Mouse (Mus musculus) 3T3-L1 (cell line): Measurements from ENCODE around the gene Ttc26.
"Not testable (repeated sequence)": the region's sequence is repeated elsewhere in the genome, so short reads cannot be mapped to it uniquely, and the experiment has no call there.

Experiments used
- DNase-seq: peaks from one replicate; pipeline ENCODE4 v3.0.0-alpha.2; 2015; ENCODE audit warnings: low read depth, low spot score

Ttc26 gene

GRCm38 (mm10) chr6:38356661-38357433 is 24.4 kb upstream of the Ttc26 start:
- not testable (repeated sequence) for DNase-seq

DNA sequence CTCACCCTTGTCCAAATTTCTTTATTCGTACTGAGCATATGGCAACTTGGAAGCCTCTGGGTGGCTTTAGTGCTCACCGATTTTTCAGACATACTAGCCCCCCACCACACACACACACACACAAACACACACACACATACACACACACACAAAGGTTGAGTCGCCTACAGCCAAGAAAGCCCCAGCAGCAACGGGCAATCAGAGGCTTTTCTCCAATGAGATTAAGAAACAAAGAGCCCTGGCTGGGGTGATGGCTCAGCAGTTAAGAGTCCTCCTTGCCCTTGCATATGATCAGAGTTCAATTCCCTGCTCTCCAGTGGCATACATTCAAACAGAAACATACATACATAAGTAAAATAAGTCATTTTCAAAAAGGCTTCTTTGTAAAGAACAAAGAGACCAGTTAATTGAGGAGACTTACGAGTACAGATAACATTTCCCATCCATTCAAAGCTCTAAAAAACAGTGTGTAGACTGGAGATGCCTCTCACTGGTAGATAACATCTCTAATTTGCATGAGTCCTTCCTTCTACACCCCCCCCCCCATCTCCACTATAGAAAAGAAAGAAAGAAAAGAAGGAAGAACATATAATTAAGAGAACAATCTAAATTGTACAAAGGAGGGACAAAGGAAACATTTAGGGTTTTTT is 23.5 kb upstream of the Ttc26 start:
- no peak for DNase-seq

DNA sequence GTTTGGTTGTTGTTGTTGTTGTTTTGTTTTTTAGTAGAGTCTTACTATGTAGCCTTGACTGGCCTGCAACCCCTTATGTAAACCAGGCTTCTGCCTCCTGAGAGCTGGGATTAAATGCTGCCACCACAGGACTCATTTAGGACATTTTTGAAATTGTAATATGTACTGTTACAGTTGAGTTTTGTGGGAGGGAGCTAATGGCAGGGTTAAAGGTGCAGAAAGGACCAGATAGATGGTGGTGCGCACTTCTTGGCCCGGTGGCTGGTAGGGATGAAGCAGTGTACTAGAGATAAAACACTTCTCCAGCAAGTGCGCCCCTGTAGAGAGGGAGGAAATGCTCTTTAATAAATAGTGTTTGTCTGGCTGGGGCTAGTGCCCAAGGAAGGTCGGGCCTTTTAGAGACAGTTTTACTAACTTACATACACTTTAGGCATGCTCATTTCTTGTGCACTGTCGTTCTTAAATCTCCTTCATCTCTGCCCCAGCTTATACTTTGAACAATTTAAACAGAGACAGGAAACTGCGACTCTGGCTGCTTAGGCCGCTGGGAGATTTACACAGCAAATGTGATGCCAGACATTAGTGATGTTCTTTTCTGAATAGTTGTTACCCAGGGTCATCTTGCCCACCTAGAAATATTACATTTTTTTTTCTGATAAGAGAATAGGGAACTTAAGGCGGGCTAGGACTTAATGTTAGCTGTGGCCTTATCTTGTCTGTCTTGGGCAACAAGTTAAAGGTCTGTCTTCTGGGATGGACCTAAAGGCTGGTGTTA is 22.8 kb upstream of the Ttc26 start:
- no peak for DNase-seq

DNA sequence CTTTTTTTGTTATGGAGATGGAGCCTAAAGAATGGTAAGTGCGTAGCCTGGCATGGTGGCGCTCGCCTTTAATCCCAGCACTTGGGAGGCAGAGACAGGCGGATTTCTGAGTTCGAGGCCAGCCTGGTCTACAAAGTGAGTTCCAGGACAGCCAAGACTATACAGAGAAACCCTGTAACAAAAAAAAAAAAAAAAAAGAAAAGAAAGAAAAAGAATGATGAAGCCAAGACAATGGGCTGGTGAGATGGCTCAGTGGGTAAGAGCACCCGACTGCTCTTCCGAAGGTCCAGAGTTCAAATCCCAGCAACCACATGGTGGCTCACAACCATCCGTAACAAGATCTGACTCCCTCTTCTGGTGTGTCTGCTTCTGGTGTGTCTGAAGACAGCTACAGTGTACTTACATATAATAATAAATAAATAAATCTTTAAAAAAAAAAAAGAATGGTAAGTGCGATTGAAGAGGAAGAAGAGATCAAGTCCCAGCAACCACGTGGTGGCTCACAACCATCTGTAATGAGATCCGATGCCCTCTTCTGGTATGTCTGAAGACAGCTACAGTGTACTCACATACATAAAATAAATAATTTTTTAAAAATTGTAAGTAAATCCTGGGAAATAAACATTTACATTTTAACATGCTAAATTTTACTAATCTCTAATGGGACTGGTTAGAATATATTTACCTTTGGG is 22.1 kb upstream of the Ttc26 start:
- not testable (repeated sequence) for DNase-seq

- no peak for DNase-seq
Observed at GRCm38 (mm10) chr6:38359736-38360499, 21.4 kb upstream of the Ttc26 start.

- DNase-seq, result no peak
Observed at GRCm38 (mm10) chr6:38361065-38361464, 20.2 kb upstream of the Ttc26 start.

DNA sequence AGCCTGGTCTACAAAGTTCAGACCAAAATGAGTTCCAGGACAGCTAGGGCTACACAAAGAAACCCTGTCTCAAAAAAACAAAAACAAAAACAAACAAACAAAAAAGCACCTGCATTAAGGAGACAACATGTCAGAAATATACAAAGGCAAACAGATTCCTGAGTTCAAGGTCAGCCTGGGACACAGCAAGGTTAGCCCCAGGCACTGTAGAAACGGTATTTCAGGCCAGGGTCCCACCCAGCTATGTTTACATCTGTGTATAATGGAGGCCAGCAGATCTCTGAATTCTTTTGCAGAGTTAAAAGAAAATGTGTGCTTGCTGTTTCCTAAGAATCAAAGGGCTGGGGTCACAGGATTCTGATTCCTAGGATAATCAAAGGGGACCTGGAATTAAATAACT is 19.3 kb upstream of the Ttc26 start:
- DNase-seq, result no peak

DNA sequence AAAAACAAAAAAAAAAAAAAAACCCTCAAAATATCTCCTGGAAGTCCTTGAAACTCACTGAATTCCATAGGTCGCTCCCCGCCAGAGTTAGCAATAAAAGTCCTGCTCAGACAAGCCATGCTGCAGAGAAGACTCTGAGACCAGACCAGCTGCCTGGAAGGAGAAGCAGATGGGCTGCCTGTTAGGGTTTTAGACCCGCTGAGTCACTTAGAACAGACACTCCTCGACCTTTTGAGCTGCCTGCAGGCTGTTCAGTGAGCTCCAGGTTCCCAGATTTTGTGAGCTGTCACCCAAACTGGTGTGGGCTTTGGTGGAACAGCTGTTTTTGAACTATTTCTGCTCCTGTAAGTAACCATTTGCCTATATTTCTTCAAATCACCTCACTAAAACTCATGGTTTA is 17.9 kb upstream of the Ttc26 start:
- peak; percentile 42 for DNase-seq

DNA sequence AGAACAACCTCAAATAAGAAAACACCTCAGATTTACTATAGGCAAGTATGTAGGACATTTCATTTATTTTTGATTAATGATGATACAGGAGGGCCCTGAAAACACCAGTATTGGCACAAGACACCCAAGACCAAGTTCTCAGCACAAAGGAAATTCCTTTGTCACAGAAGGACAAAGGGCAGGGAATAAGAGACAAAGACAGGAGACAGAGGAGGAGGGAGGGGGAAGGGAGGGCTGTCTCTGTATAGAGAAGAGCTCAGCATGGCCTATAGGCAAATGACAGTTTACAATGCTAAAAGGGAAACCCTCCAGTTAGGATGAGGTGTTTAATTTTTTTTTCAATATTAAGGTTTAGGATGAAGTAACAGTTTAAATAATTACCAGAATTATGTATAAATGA is 17.1 kb upstream of the Ttc26 start:
- no peak for DNase-seq

GRCm38 (mm10) chr6:38369945-38370344 is 11.3 kb upstream of the Ttc26 start:
- DNase-seq, result no peak

- peak; percentile 99 for DNase-seq
Observed at GRCm38 (mm10) chr6:38374271-38374670, 7.0 kb upstream of the Ttc26 start.

GRCm38 (mm10) chr6:38380764-38381128 is 523 bp upstream of the Ttc26 start:
- DNase-seq, result no peak

GRCm38 (mm10) chr6:38389671-38390070 is 8.4 kb downstream of the Ttc26 start:
- peak; percentile 73 for DNase-seq

GRCm38 (mm10) chr6:38432457-38432856 is 51.2 kb downstream of the Ttc26 start:
- peak; percentile 30 for DNase-seq

- DNase-seq, result peak; percentile 100
Observed at GRCm38 (mm10) chr6:38433261-38434033, 52.2 kb downstream of the Ttc26 start, which contains the start of gene Ubn2. TSS of gene Ubn2 (plus strand) at chr6:38433950.

- peak; percentile 63 for DNase-seq
Observed at GRCm38 (mm10) chr6:38434055-38435023, 53.1 kb downstream of the Ttc26 start.

DNA sequence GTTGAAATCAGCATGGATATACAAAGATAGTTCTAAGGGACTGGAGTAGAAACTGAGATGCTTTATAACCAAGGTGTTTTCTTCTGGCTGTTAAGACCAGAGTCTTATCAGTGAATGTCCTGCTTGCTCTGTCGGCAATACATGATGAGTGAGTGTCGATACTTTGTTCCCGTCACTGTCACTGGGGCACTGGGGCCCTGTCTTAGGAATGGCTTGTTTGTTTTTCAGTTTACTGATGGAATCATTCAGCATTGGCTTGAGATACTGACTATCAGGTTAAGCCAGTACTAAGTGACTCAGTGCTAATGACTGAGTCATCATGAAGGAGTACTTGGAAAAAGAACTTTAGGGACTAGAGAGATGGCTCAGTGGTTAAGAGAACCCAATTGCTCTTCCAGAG is 62.6 kb downstream of the Ttc26 start:
- DNase-seq, result peak; percentile 44

DNA sequence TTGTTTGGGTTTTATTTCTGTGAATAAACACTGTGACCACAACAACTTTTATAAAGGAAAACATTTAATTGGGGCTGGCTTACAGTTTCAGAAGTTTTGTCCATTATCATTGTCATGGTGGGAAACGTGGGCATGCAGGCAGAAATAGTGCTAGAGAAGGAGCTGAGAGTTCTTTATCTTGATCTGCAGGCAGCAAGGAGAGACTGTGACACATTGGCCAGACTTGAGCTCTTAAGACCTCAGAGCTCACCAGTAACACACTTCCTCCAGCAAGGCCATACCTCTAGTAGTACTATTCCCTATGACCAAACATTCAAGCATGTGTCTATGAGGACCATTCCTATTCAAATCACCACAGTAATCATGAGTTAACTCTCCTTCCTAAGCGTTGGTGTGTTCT is 67.0 kb downstream of the Ttc26 start:
- DNase-seq, result no peak

- no peak for DNase-seq
Observed at GRCm38 (mm10) chr6:38453049-38453448, 71.8 kb downstream of the Ttc26 start.
